Mouse (Mus musculus) cerebellum, adult 2 months (tissue): Measurements from ENCODE around the gene Sppl3.

ENCODE experiments used
- CTCF ChIP-seq: fragments of 200-500 bp; IDR thresholded peaks from 2 replicates; pipeline ENCODE4 v1.5.1; 2011; ENCODE audit warnings: low read depth, mild to moderate bottlenecking, control low read depth, low read length, moderate library complexity, borderline replicate concordance; ENCODE audit not compliant: insufficient read depth
- POLR2A ChIP-seq: fragments of 200-500 bp; IDR thresholded peaks from 2 replicates; pipeline ENCODE4 v1.6.1; 2011; ENCODE audit warnings: low read length, control low read depth, borderline replicate concordance; ENCODE audit not compliant: insufficient read depth

DNA sequence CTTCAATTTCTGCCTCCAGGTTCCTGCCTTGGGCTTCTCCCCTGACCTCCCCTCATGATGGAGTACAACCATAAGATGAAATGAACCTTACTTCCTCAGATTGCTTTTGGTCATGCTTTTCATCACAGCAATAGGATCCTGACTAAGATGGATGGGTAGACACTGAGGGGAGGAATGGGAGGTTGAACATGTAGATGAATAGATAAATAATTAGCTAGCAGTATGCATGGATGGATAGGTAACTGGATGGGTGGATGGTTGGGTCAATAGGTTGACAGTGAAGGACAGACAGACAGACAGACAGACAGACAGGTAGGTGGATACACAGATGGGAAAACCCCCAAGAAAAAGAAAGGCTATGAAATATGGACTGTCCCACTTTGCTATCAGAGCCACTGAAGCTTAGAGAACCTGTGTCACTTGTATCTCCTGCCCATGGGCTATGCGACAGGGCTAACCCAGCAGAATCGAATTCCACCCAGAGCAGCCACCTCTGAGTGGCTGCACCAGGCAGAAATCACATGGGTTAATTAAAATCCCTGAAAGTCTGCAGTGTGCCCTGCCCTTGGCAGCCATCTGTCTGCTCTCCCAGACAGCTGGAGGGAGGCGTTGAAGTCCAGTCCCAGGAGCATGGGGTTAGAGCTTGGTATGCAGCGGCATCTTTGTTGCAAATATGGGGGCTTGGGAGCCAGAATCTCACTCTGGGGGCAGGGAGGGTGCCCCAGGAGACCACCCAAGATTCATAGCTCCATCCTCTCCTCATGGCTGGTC lies 49.2 kb upstream of the Sppl3 start:
- TF ChIP-seq CTCF: no peak
- TF ChIP-seq POLR2A: no peak
